ENCODE assay signal across 8 mouse cellular contexts in the genomic region with DNA sequence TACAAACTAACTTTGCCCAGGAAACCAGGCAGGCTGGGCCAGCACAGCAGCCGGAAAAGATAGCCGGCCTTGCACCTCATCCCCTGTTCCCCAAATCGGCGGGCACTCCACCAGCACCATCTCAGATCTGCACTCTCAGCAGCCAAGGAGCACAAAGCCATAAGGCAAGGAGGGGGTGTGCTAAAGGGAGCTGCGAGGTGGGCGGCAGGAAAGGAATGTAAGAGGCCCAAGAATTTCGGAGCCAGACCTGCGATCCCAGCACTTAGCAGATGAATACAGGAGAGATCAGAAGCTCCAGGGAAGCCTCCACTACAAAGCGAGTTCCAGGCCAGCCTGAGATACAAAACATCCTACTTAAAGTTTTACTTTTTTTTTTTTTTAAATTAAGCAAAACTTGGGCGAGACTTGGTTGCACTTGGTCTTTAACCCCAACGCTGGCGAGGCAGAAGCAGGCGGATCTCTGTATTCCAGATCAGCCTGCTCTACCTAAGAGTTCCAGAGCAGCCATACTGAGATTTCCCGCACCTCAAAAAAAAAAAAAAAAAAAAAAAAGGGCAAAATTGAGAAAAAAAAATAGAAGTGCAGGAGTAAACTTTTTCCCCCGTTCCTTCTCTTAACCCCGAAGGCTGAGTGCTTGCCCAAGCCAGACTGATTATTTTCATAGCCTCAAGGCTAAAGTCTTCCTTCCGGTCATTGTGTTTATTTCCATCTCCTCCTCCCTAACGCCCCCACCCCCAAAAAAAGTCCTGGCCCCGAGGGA. TPM values are rescaled to one million over a fixed set of nuclear protein-coding genes. Genes with fewer than 3 reads are reported as not detected.
DNase-seq lines count a peak whose midpoint lies in the region; ATAC-seq lines count a peak whose summit lies in the region.

No protein-coding gene starts in this region.

- ATAC-seq in forebrain, embryonic 15.5 days (replicated peaks), result no peak
- no peak for ATAC-seq in hindbrain, embryonic 15.5 days (ENCODE audit: low FRiP score, low read depth)
- no peak for ATAC-seq in limb, embryonic 11.5 days (ENCODE audit: insufficient number of reproducible peaks, low FRiP score, low TSS enrichment, low read depth)
- no peak for ATAC-seq in neural tube, embryonic 11.5 days (ENCODE audit: insufficient read depth, low FRiP score, low TSS enrichment)

- peaks cover 36% of the 10 kb centered on the region for H3K4me1 ChIP-seq in forebrain, embryonic 15.5 days
- H3K4me1 ChIP-seq in hindbrain, embryonic 15.5 days (replicated peaks), result peaks cover 43% of the 10 kb centered on the region
- peaks cover 5% of the 10 kb centered on the region for H3K4me1 ChIP-seq in limb, embryonic 11.5 days (ENCODE audit: control insufficient read depth, insufficient read depth, low read length)
- H3K4me1 ChIP-seq in neural tube, embryonic 11.5 days (ENCODE audit: control insufficient read depth, insufficient read depth, low read length), result peaks cover 12% of the 10 kb centered on the region

- H3K27me3 ChIP-seq in forebrain, embryonic 15.5 days, result no peaks in the 10 kb centered on the region
- no peaks in the 10 kb centered on the region for H3K27me3 ChIP-seq in hindbrain, embryonic 15.5 days
- no peaks in the 10 kb centered on the region for H3K27me3 ChIP-seq in limb, embryonic 11.5 days (ENCODE audit: control insufficient read depth, insufficient read depth, low read length)
- H3K27me3 ChIP-seq in neural tube, embryonic 11.5 days (ENCODE audit: control insufficient read depth, insufficient read depth, low read length), result no peaks in the 10 kb centered on the region

- peak overlapping the region; percentile 92 for H3K4me3 ChIP-seq in forebrain, embryonic 15.5 days
- peak overlapping the region; percentile 95 for H3K4me3 ChIP-seq in hindbrain, embryonic 15.5 days
- peak overlapping the region; percentile 76 for H3K4me3 ChIP-seq in limb, embryonic 11.5 days (ENCODE audit: low read depth, low read length)
- H3K4me3 ChIP-seq in neural tube, embryonic 11.5 days (ENCODE audit: low read depth, low read length), result peak overlapping the region; percentile 88

- no peaks in the 10 kb centered on the region for H3K9me3 ChIP-seq in forebrain, embryonic 15.5 days
- H3K9me3 ChIP-seq in hindbrain, embryonic 15.5 days, result no peaks in the 10 kb centered on the region
- no peaks in the 10 kb centered on the region for H3K9me3 ChIP-seq in limb, embryonic 11.5 days (ENCODE audit: control insufficient read depth, low read length)
- no peaks in the 10 kb centered on the region for H3K9me3 ChIP-seq in neural tube, embryonic 11.5 days (ENCODE audit: control insufficient read depth, low read length)

- WGBS in forebrain, embryonic 15.5 days, result 2% methylated on average over 19 of the region's 19 CpGs
- 2% methylated on average over 19 of the region's 19 CpGs for WGBS in hindbrain, embryonic 15.5 days
- 5% methylated on average over 19 of the region's 19 CpGs for WGBS in limb, embryonic 11.5 days
- 3% methylated on average over 19 of the region's 19 CpGs for WGBS in neural tube, embryonic 11.5 days

- DNase-seq in gastrocnemius, postnatal 25 days, result peak; percentile 11
- DNase-seq in gastrocnemius, postnatal 4 days (ENCODE audit: low spot score in 2 of 2), result no peak
- DNase-seq in ZHBTc4 (ENCODE audit: low read depth, low spot score), result peak; percentile 92
- peak; percentile 68 for DNase-seq in limb, embryonic 11.5 days (ENCODE audit: low spot score)
- DNase-seq in neural tube, embryonic 11.5 days (ENCODE audit: low spot score), result peak; percentile 29
- no peak for DNase-seq in urinary bladder, postnatal 4 days (ENCODE audit: low spot score in 2 of 2)

- peak overlapping the region; percentile 44 for H3K4me2 ChIP-seq in forebrain, embryonic 15.5 days (replicated peaks)
- H3K4me2 ChIP-seq in hindbrain, embryonic 15.5 days, result peak overlapping the region; percentile 85
- peak overlapping the region; percentile 75 for H3K4me2 ChIP-seq in limb, embryonic 11.5 days (ENCODE audit: low read depth, severe bottlenecking)
- peak overlapping the region; percentile 69 for H3K4me2 ChIP-seq in neural tube, embryonic 11.5 days (ENCODE audit: low read depth)

- H3K27ac ChIP-seq in forebrain, embryonic 15.5 days (replicated peaks), result peak overlapping the region; percentile 99
- peak overlapping the region; percentile 99 for H3K27ac ChIP-seq in hindbrain, embryonic 15.5 days (replicated peaks)
- peak overlapping the region; percentile 100 for H3K27ac ChIP-seq in limb, embryonic 11.5 days (replicated peaks; ENCODE audit: low read depth, low read length)
- H3K27ac ChIP-seq in neural tube, embryonic 11.5 days (ENCODE audit: low read depth, low read length), result peak overlapping the region; percentile 97

- peaks cover 19% of the 10 kb centered on the region for H3K36me3 ChIP-seq in forebrain, embryonic 15.5 days
- H3K36me3 ChIP-seq in hindbrain, embryonic 15.5 days, result peaks cover 14% of the 10 kb centered on the region
- peaks cover 12% of the 10 kb centered on the region for H3K36me3 ChIP-seq in limb, embryonic 11.5 days (ENCODE audit: control insufficient read depth, insufficient read depth, low read length)
- H3K36me3 ChIP-seq in neural tube, embryonic 11.5 days (ENCODE audit: control insufficient read depth, insufficient read depth, low read length), result peaks cover 17% of the 10 kb centered on the region

- peak overlapping the region; percentile 97 for H3K9ac ChIP-seq in forebrain, embryonic 15.5 days (replicated peaks)
- peak overlapping the region; percentile 95 for H3K9ac ChIP-seq in hindbrain, embryonic 15.5 days
- H3K9ac ChIP-seq in limb, embryonic 11.5 days (ENCODE audit: low read length), result peak overlapping the region; percentile 99
- peak overlapping the region; percentile 100 for H3K9ac ChIP-seq in neural tube, embryonic 11.5 days (ENCODE audit: low read length)

RNA-seq across cellular contexts. Expression of gene Gtf2i, which starts 1.7 kb away (rescaled TPM):
- total RNA-seq in gastrocnemius, postnatal 25 days (2021), result 100 to 1,000 TPM; 102 to 106 TPM
- total RNA-seq in gastrocnemius, postnatal 4 days (2021), result 100 to 1,000 TPM; 167 to 182 TPM
- 179 and 182 TPM in 2 replicates for polyA plus RNA-seq in forebrain, embryonic 15.5 days (2015; fragmentation: Nextera tagmentation; extraction: Ambion mirVana)
- 145 and 150 TPM in 2 replicates for polyA plus RNA-seq in hindbrain, embryonic 15.5 days (2015; fragmentation: Nextera tagmentation; extraction: Ambion mirVana)
- 211 and 222 TPM in 2 replicates for polyA plus RNA-seq in limb, embryonic 11.5 days (2014; fragmentation: Nextera tagmentation; extraction: Ambion mirVana)
- 193 and 196 TPM in 2 replicates for polyA plus RNA-seq in neural tube, embryonic 11.5 days (2014; fragmentation: Nextera tagmentation; extraction: Ambion mirVana)

Comparison
In these comparisons a context has a peak if more than half of its experiments do, and no peak if none do; other contexts are left out.
1. DNase-seq: peak in gastrocnemius, postnatal 25 days (single experiment), ZHBTc4 (single experiment), limb, embryonic 11.5 days (single experiment) and neural tube, embryonic 11.5 days (single experiment); none in gastrocnemius, postnatal 4 days (0 of 2) and urinary bladder, postnatal 4 days (0 of 2).
2. Peak in every context shown above with its lines, with median percentiles within 50 percentile points of each other: H3K27ac ChIP-seq, H3K4me2 ChIP-seq, H3K4me3 ChIP-seq and H3K9ac ChIP-seq.